Mouse (Mus musculus) spleen, postnatal 4 days (tissue): ENCODE measurements around the gene Spata7.

Source experiments
- DNase-seq, 2 experiments: peaks; one replicate each; pipeline ENCODE4 v3.0.0; 2022; ENCODE audit warnings: low spot score in 2 of 2

Spata7 gene

DNA sequence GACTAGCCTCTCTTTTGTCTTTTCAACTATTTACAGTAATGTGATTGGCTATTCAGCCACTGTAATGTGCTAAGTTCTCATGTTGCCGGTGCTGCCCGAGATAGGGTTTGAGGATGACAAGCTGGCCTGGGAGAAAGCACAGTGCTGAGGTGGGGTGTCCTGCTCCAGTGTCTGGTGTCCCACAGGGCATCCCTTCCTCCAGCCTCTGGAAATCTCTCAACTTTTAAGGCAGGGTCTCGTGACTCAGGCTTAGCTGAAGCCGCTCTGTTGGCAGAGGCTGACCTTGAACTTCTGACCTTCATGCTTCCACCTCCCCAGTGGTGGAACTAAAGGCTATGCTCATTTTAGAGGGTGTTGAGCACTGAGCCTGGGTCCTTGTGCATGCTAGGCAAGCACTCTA, 42.5 kb downstream of the Spata7 start:
- peak in 1 of 2 experiments; percentile 3 for DNase-seq

- peak in 1 of 2 experiments; percentile 2 for DNase-seq
These were observed 45.9 kb downstream of the Spata7 start for GRCm38 (mm10) chr12:98673879-98674278.

GRCm38 (mm10) chr12:98674627-98675143, 46.7 kb downstream of the Spata7 start:
- DNase-seq: peak; percentile 59 to 85

- DNase-seq: peak in 1 of 2 experiments; percentile 3
These were observed 48.9 kb downstream of the Spata7 start for GRCm38 (mm10) chr12:98676861-98677260.

DNA sequence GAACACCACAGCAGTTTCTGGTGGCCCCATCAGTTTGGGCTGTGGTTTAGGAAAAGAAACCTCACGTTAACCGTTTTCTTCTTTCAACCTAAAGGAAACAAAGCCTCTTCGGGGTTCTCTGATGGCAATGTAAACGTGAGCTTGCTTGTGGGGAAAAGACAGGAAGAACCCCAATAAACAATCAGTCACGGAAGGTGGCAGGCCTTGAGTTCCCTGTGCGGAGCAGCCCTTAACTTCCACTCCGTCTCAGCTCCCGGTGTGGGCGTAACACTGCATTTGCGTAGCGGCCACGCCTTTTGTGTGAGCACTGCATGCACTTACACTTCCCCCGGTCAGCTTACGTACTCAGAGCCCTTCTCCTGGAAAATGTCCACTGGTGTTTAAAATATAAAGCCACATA, 49.4 kb downstream of the Spata7 start:
- DNase-seq: peak in 1 of 2 experiments; percentile 15

- DNase-seq: no peak
These were observed 51.9 kb downstream of the Spata7 start for GRCm38 (mm10) chr12:98679906-98680305.

- no peak for DNase-seq
These were observed 54.2 kb downstream of the Spata7 start for GRCm38 (mm10) chr12:98682196-98682595.

DNA sequence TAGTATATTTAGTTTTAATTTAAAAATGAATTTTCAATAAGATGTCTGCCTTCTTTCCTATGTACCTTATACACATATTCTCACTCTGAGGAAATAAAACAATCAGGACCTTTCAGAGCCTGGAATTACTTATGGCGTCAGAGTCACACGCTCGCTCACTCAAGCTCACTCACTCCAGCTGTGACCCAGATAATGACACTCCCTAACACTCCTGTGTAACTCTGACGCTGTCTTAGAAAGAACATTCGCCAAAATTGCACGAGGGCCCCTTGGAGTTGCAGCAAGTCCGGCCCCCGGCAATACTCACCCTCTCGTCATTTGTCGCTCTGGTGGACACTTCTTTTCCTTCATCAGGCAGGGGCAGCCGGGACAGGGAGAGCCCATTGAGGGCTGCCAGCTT, 55.2 kb downstream of the Spata7 start:
- DNase-seq: no peak

DNA sequence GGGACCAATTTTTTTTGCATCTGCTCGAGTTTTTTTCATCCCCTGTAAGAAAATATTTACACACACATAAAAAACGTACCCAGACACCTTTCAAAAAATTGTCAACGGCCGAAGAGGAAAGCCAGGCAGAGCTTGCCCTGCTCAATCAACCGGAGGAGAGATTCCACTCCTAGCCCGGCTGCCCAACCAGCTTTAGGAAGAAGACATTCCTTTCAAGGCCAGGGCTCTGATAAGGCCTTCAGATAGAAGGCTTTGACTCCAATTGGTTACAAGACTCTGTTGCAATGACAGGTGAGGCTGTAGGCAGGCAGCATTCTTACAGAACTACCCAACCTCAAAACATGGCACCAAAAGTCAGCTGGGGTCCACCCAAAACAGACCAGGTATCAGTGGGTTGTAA, 55.6 kb downstream of the Spata7 start:
- DNase-seq: no peak

- DNase-seq: no peak
These were observed 62.3 kb downstream of the Spata7 start for GRCm38 (mm10) chr12:98690230-98690629.

- DNase-seq: no peak
These were observed 69.2 kb downstream of the Spata7 start for GRCm38 (mm10) chr12:98697202-98697601.

DNA sequence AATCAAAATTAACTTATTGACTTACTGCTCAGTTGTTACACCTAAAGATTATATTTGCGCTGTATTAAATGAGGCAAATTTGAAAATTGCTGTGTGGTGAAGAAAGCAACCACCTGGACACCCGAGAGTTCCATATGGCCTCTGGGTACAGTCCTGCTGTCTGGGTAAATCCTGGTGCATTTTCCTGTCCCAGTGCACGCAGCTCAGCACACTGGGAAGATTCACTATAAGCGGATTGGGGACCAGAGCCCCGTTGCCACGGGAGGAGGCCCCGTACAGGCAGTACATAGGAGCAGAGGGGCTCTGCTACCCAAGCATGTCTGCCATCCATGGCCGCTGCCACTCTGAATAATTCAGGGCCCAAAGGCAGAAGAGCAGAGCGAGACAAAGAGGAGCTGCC, 73.6 kb downstream of the Spata7 start:
- no peak for DNase-seq

GRCm38 (mm10) chr12:98703554-98703953, 75.6 kb downstream of the Spata7 start:
- no peak for DNase-seq

DNA sequence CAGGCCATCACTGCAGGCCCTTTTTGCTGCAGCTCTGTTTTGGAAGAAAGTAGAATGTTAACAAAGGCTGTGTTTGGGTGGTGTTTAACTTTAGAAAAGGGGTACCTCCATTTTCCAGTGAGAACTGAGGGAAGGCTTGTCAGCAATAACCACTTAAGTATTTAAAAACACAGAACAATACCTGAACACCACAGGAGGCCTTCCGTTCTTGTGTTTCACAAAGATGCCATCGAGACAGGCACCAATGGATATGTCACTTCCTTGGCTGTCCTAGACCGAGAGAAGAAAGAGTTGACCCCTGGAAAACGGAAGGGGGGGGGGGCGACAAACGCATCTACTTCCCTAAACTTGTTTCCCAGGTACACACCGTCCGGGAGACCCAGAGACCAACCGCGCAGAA, 76.0 kb downstream of the Spata7 start:
- no peak for DNase-seq

- no peak for DNase-seq
These were observed 84.9 kb downstream of the Spata7 start for GRCm38 (mm10) chr12:98712819-98713218.

- DNase-seq: no peak
These were observed 85.7 kb downstream of the Spata7 start for GRCm38 (mm10) chr12:98713621-98714103.

- no peak for DNase-seq
These were observed 86.8 kb downstream of the Spata7 start for GRCm38 (mm10) chr12:98714757-98715156.

DNA sequence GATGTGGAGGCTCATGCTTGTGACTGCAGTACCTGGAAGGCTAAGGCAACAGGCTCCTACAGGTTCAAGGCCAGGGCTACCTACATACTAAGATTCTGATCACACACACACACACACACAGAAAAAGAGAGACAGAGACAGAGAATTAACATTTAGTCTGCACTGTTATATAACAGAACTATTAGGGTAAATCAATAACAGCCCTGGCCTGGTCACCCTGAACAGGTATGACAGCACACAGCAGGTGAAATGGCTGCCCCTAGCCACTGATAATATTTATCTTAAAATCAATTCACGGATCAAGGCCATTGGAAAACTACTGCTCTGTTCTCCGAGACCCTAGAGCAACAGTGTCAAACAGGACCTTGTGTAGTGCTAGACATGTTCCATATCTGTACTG, 88.2 kb downstream of the Spata7 start:
- no peak for DNase-seq
